9 mouse cellular contexts compared by ENCODE assay signal in the genomic region with DNA sequence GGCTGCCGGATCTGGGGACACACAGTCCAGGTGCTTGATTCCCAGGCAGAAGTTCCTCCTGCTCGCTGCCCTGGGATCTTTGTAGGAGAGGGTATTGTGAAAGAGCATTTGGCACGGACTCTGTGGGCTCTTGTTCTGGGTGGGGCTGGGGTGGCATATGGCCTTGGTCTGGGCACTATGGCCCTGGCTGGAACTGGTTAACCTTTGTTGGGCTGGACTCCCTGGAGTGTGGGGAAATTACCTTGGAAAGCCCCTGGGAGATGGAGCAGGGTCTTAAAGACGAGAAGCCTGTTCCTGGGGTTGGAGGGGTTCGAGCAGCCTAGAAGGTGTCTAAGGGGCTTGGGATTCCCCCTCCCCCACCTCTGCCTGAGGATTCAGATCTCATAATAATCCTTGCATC. TPM values are rescaled to one million over a fixed set of nuclear protein-coding genes. Genes with fewer than 3 reads are reported as not detected.
DNase-seq lines count a peak whose midpoint lies in the region; ATAC-seq and TF ChIP-seq lines count a peak whose summit lies in the region.
"Had no signal": no experiment of that assay in that cellular context is flagged by ENCODE, and none has a peak within 500 bp of the region (broad histone marks: within the 10 kb centered on the region; RNA-seq: fewer than 3 reads in every experiment).

No protein-coding gene starts in this region.

- peak overlapping the region; percentile 96 for H3K9ac ChIP-seq in heart, embryonic 14.5 days (ENCODE audit: low read length)
- no peak overlapping the region; the same call in 1 of the 2 replicates for H3K9ac ChIP-seq in limb, embryonic 14.5 days (ENCODE audit: low read depth, low read length, severe bottlenecking)
- H3K9ac ChIP-seq in neural tube, embryonic 13.5 days = peak overlapping the region; percentile 93

- peak overlapping the region; percentile 84 to 90 for H3K4me3 ChIP-seq in heart, embryonic 14.5 days (ENCODE audit: control insufficient read depth in 1 of 2, insufficient read depth in 1 of 2, low read depth in 1 of 2, low read length in 2 of 2)
- H3K4me3 ChIP-seq in forebrain, embryonic 10.5 days = peak overlapping the region; percentile 74
- peak overlapping the region; percentile 69 for H3K4me3 ChIP-seq in limb, embryonic 14.5 days (replicated peaks; ENCODE audit: low read length)
- H3K4me3 ChIP-seq in neural tube, embryonic 13.5 days = peak overlapping the region; percentile 92

- TF ChIP-seq POLR2A in limb, embryonic 14.5 days (IDR thresholded peaks at IDR 0.05; ENCODE audit: borderline replicate concordance, extremely low read depth, insufficient read depth, insufficient read length) = no peak

- peaks cover 15% of the 10 kb centered on the region for H3K36me3 ChIP-seq in heart, embryonic 14.5 days (ENCODE audit: control insufficient read depth, insufficient read depth, low read length)
- H3K36me3 ChIP-seq in forebrain, embryonic 10.5 days (replicated peaks) = peaks cover 9% of the 10 kb centered on the region
- peaks cover 10% of the 10 kb centered on the region; the same call in 1 of the 2 replicates for H3K36me3 ChIP-seq in limb, embryonic 14.5 days (ENCODE audit: control insufficient read depth, insufficient read depth, low read length)
- peaks cover 18% of the 10 kb centered on the region for H3K36me3 ChIP-seq in neural tube, embryonic 13.5 days
- H3K36me3 ChIP-seq: G1E had no signal

- H3K27ac ChIP-seq in heart, embryonic 14.5 days (replicated peaks in 1 of 2; ENCODE audit: control insufficient read depth in 1 of 2, insufficient read depth in 1 of 2, low read depth in 2 of 2, low read length in 2 of 2) = peak overlapping the region; percentile 86 to 92
- H3K27ac ChIP-seq in forebrain, embryonic 10.5 days = peak overlapping the region; percentile 98
- H3K27ac ChIP-seq in limb, embryonic 14.5 days (replicated peaks; ENCODE audit: low read depth, low read length) = no peak overlapping the region
- peak overlapping the region; percentile 98 for H3K27ac ChIP-seq in neural tube, embryonic 13.5 days (replicated peaks)

- peak overlapping the region; percentile 87 for H3K4me2 ChIP-seq in heart, embryonic 14.5 days (ENCODE audit: low read length)
- peak overlapping the region; percentile 93 for H3K4me2 ChIP-seq in limb, embryonic 14.5 days (replicated peaks; ENCODE audit: low read depth, low read length, severe bottlenecking)
- peak overlapping the region; percentile 91 for H3K4me2 ChIP-seq in neural tube, embryonic 13.5 days

- peaks cover 47 to 64% of the 10 kb centered on the region in 2 experiments for H3K4me1 ChIP-seq in heart, embryonic 14.5 days (ENCODE audit: control insufficient read depth in 2 of 2, insufficient read depth in 2 of 2, low read length in 2 of 2)
- H3K4me1 ChIP-seq in forebrain, embryonic 10.5 days = peaks cover 90% of the 10 kb centered on the region
- H3K4me1 ChIP-seq in limb, embryonic 14.5 days (ENCODE audit: control insufficient read depth, insufficient read depth, low read length) = peaks cover 31% of the 10 kb centered on the region
- peaks cover 80% of the 10 kb centered on the region for H3K4me1 ChIP-seq in neural tube, embryonic 13.5 days (replicated peaks)

- no peaks in the 10 kb centered on the region for H3K9me3 ChIP-seq in heart, embryonic 14.5 days (ENCODE audit: control insufficient read depth, low read length)
- no peaks in the 10 kb centered on the region for H3K9me3 ChIP-seq in forebrain, embryonic 10.5 days
- no peaks in the 10 kb centered on the region for H3K9me3 ChIP-seq in limb, embryonic 14.5 days (ENCODE audit: control insufficient read depth, low read length)
- no peaks in the 10 kb centered on the region for H3K9me3 ChIP-seq in neural tube, embryonic 13.5 days
- H3K9me3 ChIP-seq: G1E had no signal

- 47% methylated on average over 5 of the region's 5 CpGs for WGBS in heart, embryonic 14.5 days
- WGBS in forebrain, embryonic 10.5 days = 59% methylated on average over 5 of the region's 5 CpGs
- 49% methylated on average over 5 of the region's 5 CpGs for WGBS in limb, embryonic 14.5 days
- WGBS in neural tube, embryonic 13.5 days = 46% methylated on average over 5 of the region's 5 CpGs

- DNase-seq in heart, postnatal 4 days = no peak
- DNase-seq in forebrain, embryonic 10.5 days (ENCODE audit: extremely low spot score, low spot score) = no peak
- no peak for DNase-seq in limb, embryonic 14.5 days (ENCODE audit: low spot score)
- DNase-seq in ovary, postnatal 36 days (ENCODE audit: low spot score) = no peak
- DNase-seq in left cerebral cortex, postnatal 14 days (ENCODE audit: low spot score in 2 of 2) = no peak
- DNase-seq in layer of hippocampus, adult 18-20 months (ENCODE audit: low spot score in 2 of 2) = no peak

- intact Hi-C loops in left cerebral cortex, postnatal 14 days (cut with DNase I) = no loop called here

- H3K27me3 ChIP-seq in heart, embryonic 14.5 days (ENCODE audit: control insufficient read depth, insufficient read depth, low read length) = no peaks in the 10 kb centered on the region
- H3K27me3 ChIP-seq in forebrain, embryonic 10.5 days (ENCODE audit: poor library complexity, severe bottlenecking) = peaks cover 28% of the 10 kb centered on the region
- H3K27me3 ChIP-seq in limb, embryonic 14.5 days (ENCODE audit: control insufficient read depth, insufficient read depth, low read length) = no peaks in the 10 kb centered on the region
- H3K27me3 ChIP-seq in neural tube, embryonic 13.5 days = no peaks in the 10 kb centered on the region

- no peak for ATAC-seq in heart, embryonic 14.5 days (ENCODE audit: insufficient number of reproducible peaks, insufficient read depth, low FRiP score, low read depth)
- no peak for ATAC-seq in limb, embryonic 14.5 days (ENCODE audit: low FRiP score, low read depth)
- no peak for ATAC-seq in neural tube, embryonic 13.5 days (ENCODE audit: low read depth)

RNA-seq across cellular contexts. Expression of a gene that starts 2.0 kb away (rescaled TPM):
- 24.9 and 25.5 TPM in 2 replicates for polyA plus RNA-seq in heart, embryonic 14.5 days (2014; fragmentation: Nextera tagmentation; extraction: Ambion mirVana)
- total RNA-seq in heart, postnatal 4 days (2021) = 10 to 100 TPM; 40.7 to 42.6 TPM
- polyA plus RNA-seq in forebrain, embryonic 10.5 days (2016; fragmentation: Nextera tagmentation; extraction: Ambion mirVana) = 12.7 and 15.9 TPM in 2 replicates
- polyA plus RNA-seq in limb, embryonic 14.5 days (2012; rRNA removed) = 14.5 and 21.0 TPM in 2 replicates
- polyA plus RNA-seq in limb, embryonic 14.5 days (2014; fragmentation: Nextera tagmentation; extraction: Ambion mirVana) = 11.8 and 13.6 TPM in 2 replicates
- polyA plus RNA-seq in neural tube, embryonic 13.5 days (2015; fragmentation: Nextera tagmentation; extraction: Ambion mirVana) = 53.0 and 59.8 TPM in 2 replicates
- 10 to 100 TPM; 40.7 to 47.5 TPM for total RNA-seq in left cerebral cortex, postnatal 14 days (2021)
- 10 to 100 TPM; 18.8 to 24.5 TPM for total RNA-seq in layer of hippocampus, adult 18-20 months (2021)

RNA-seq across cellular contexts. Expression of a gene that starts 30.2 kb away (rescaled TPM):
- polyA plus RNA-seq in heart, embryonic 14.5 days (2014; fragmentation: Nextera tagmentation; extraction: Ambion mirVana) = 401 and 427 TPM in 2 replicates
- 100 to 1,000 TPM; 557 to 601 TPM for total RNA-seq in heart, postnatal 4 days (2021)
- polyA plus RNA-seq in forebrain, embryonic 10.5 days (2016; fragmentation: Nextera tagmentation; extraction: Ambion mirVana) = 825 and 923 TPM in 2 replicates
- polyA plus RNA-seq in limb, embryonic 14.5 days (2012; rRNA removed) = 1,525 and 1,858 TPM in 2 replicates
- polyA plus RNA-seq in limb, embryonic 14.5 days (2014; fragmentation: Nextera tagmentation; extraction: Ambion mirVana) = 790 and 834 TPM in 2 replicates
- 462 and 484 TPM in 2 replicates for polyA plus RNA-seq in neural tube, embryonic 13.5 days (2015; fragmentation: Nextera tagmentation; extraction: Ambion mirVana)
- total RNA-seq in left cerebral cortex, postnatal 14 days (2021) = 10 to 100 TPM; 49.7 to 52.2 TPM
- total RNA-seq in layer of hippocampus, adult 18-20 months (2021) = 10 to 100 TPM; 19.1 to 19.3 TPM
- polyA plus RNA-seq: G1E had no signal
